Mouse (Mus musculus) heart, embryonic 13.5 days (tissue): ENCODE results near the gene Zcchc2. TPM values are rescaled to one million over a fixed set of nuclear protein-coding genes. Genes with fewer than 3 reads are reported as not detected.

Experiments used
- ATAC-seq: fragments of 200-750 bp; cut with Nextera tagmentation; 2 replicates; pipeline ENCODE4 v1.8.0; 2017; ENCODE audit warnings: moderate TSS enrichment; ENCODE audit not compliant: insufficient number of reproducible peaks, low FRiP score, low TSS enrichment; ENCODE audit errors: extremely low read depth
- H3K27ac ChIP-seq: fragments of 300-500 bp; sonication (generic); replicated peaks from 2 replicates; pipeline ENCODE4 v1.5.1; 2015; ENCODE audit warnings: moderate library complexity, mild to moderate bottlenecking, inconsistent platforms
- H3K27me3 ChIP-seq: fragments of 300-500 bp; sonication (generic); replicated peaks from 2 replicates; pipeline ENCODE4 v1.6.1; 2015; ENCODE audit warnings: mild to moderate bottlenecking, inconsistent platforms
- H3K36me3 ChIP-seq: fragments of 300-500 bp; sonication (generic); 2 replicates; pipeline ENCODE4 v1.6.1; 2015; ENCODE audit warnings: mild to moderate bottlenecking, inconsistent platforms
- H3K4me1 ChIP-seq: fragments of 300-500 bp; sonication (generic); 2 replicates; pipeline ENCODE4 v1.6.1; 2015; ENCODE audit warnings: inconsistent platforms
- H3K4me2 ChIP-seq: fragments of 300-500 bp; sonication (generic); 2 replicates; pipeline ENCODE4 v1.6.1; 2015; ENCODE audit warnings: inconsistent platforms, mild to moderate bottlenecking, moderate library complexity
- H3K4me3 ChIP-seq: fragments of 300-500 bp; sonication (generic); 2 replicates; pipeline ENCODE4 v1.5.1; 2015; ENCODE audit warnings: moderate library complexity, mild to moderate bottlenecking, inconsistent platforms
- H3K9ac ChIP-seq: fragments of 300-500 bp; sonication (generic); 2 replicates; pipeline ENCODE4 v1.6.1; 2015; ENCODE audit warnings: inconsistent platforms, mild to moderate bottlenecking, moderate library complexity
- H3K9me3 ChIP-seq: fragments of 300-500 bp; sonication (generic); 2 replicates; pipeline ENCODE4 v1.6.1; 2016; ENCODE audit warnings: inconsistent platforms
- WGBS: fragments of 180-500 bp; shearing (Covaris S2); methylation state at CpG from one replicate; pipeline ENCODE4 v1.1.7; 2015; ENCODE audit warnings: mixed read lengths; 5-methylcytosine and 5-hydroxymethylcytosine counted together
- polyA plus RNA-seq: library from polyadenylated mRNA; unstranded; fragments of >200 nt; fragmentation: Nextera tagmentation; extraction: Ambion mirVana; gene quantifications from 2 replicates; pipeline ENCODE4 v1.2.1, GENCODE M21; 2015

The Zcchc2 gene
- polyA plus RNA-seq, 1 experiment from 2014 or later: 1.3 TPM

GRCm38 (mm10) chr1:106040271-106040670, 50.1 kb downstream of the Zcchc2 start:
- Histone ChIP-seq H3K4me1 (peaks cover 39% of the 10 kb centered on the region), H3K4me3 (no peak overlapping the region), H3K4me2 (no peak overlapping the region), H3K27ac (0 out of 2 replicates have a peak overlapping the region, but pooled peaks have one; percentile 62), H3K9ac (no peak overlapping the region; the same call in 1 of the 2 replicates), H3K27me3 (no peaks in the 10 kb centered on the region), H3K36me3 (no peaks in the 10 kb centered on the region), H3K9me3 (no peaks in the 10 kb centered on the region)
- no peak for ATAC-seq
- 85% methylated on average over 4 of the region's 4 CpGs for WGBS

- Histone ChIP-seq H3K4me3 (no peak overlapping the region), H3K27ac (no peak overlapping the region), H3K9me3 (no peaks in the 10 kb centered on the region), H3K27me3 (no peaks in the 10 kb centered on the region), H3K36me3 (no peaks in the 10 kb centered on the region), H3K4me1 (peaks cover 35% of the 10 kb centered on the region), H3K4me2 (no peak overlapping the region), H3K9ac (no peak overlapping the region)
- no peak for ATAC-seq
- WGBS: 87% methylated on average over 9 of the region's 9 CpGs
Measured at GRCm38 (mm10) chr1:106042221-106042620, 52.0 kb downstream of the Zcchc2 start.

- Histone ChIP-seq H3K4me3 (no peak overlapping the region), H3K9ac (no peak overlapping the region), H3K4me2 (no peak overlapping the region), H3K9me3 (no peaks in the 10 kb centered on the region), H3K4me1 (peaks cover 34% of the 10 kb centered on the region), H3K27me3 (no peaks in the 10 kb centered on the region), H3K36me3 (no peaks in the 10 kb centered on the region), H3K27ac (peak overlapping the region; percentile 56)
- WGBS: 46% methylated on average over 4 of the region's 4 CpGs
- no peak for ATAC-seq
Measured at GRCm38 (mm10) chr1:106043053-106043820, 53.0 kb downstream of the Zcchc2 start.

GRCm38 (mm10) chr1:106049036-106049435, 58.8 kb downstream of the Zcchc2 start:
- 93% methylated on average over 6 of the region's 6 CpGs for WGBS
- no peaks in the 10 kb centered on the region for H3K9me3 ChIP-seq

GRCm38 (mm10) chr1:106054978-106055377, 64.8 kb downstream of the Zcchc2 start:
- Histone ChIP-seq H3K4me1 (no peaks in the 10 kb centered on the region), H3K4me3 (no peak overlapping the region), H3K9ac (no peak overlapping the region), H3K4me2 (no peak overlapping the region), H3K36me3 (no peaks in the 10 kb centered on the region), H3K9me3 (no peaks in the 10 kb centered on the region), H3K27me3 (no peaks in the 10 kb centered on the region), H3K27ac (no peak overlapping the region)
- WGBS: 64% methylated on average over 6 of the region's 6 CpGs
- no peak for ATAC-seq

More at GRCm38 (mm10) chr1:106049036-106049435, 58.8 kb downstream of the Zcchc2 start:
- H3K27me3 ChIP-seq: no peaks in the 10 kb centered on the region
- no peak for ATAC-seq
- no peak overlapping the region for H3K9ac ChIP-seq
- H3K4me3 ChIP-seq: no peak overlapping the region
- H3K27ac ChIP-seq: no peak overlapping the region
- no peaks in the 10 kb centered on the region for H3K4me1 ChIP-seq
- no peaks in the 10 kb centered on the region for H3K36me3 ChIP-seq
- H3K4me2 ChIP-seq: no peak overlapping the region

GRCm38 (mm10) chr1:106058355-106058754, 68.1 kb downstream of the Zcchc2 start:
- Histone ChIP-seq H3K9me3 (no peaks in the 10 kb centered on the region), H3K4me1 (peaks cover 2% of the 10 kb centered on the region; the same call in 1 of the 2 replicates), H3K9ac (no peak overlapping the region), H3K4me3 (no peak overlapping the region), H3K36me3 (no peaks in the 10 kb centered on the region), H3K27ac (no peak overlapping the region), H3K27me3 (no peaks in the 10 kb centered on the region), H3K4me2 (no peak overlapping the region)
- no peak for ATAC-seq
- 43% methylated on average over 5 of the region's 5 CpGs for WGBS

- Histone ChIP-seq H3K4me3 (no peak overlapping the region), H3K4me2 (no peak overlapping the region), H3K27ac (no peak overlapping the region), H3K9me3 (no peaks in the 10 kb centered on the region), H3K36me3 (no peaks in the 10 kb centered on the region), H3K27me3 (no peaks in the 10 kb centered on the region), H3K4me1 (peaks cover 15% of the 10 kb centered on the region), H3K9ac (no peak overlapping the region)
- ATAC-seq: no peak
- 69% methylated on average over 4 of the region's 4 CpGs for WGBS
Measured at GRCm38 (mm10) chr1:106059516-106060277, 69.5 kb downstream of the Zcchc2 start.

- Histone ChIP-seq H3K4me3 (no peak overlapping the region), H3K9ac (no peak overlapping the region), H3K4me2 (no peak overlapping the region), H3K4me1 (peaks cover 20% of the 10 kb centered on the region), H3K36me3 (no peaks in the 10 kb centered on the region), H3K27me3 (no peaks in the 10 kb centered on the region), H3K27ac (no peak overlapping the region), H3K9me3 (no peaks in the 10 kb centered on the region)
- ATAC-seq: no peak
- WGBS: 82% methylated on average over 4 of the region's 4 CpGs
Measured at GRCm38 (mm10) chr1:106061185-106061910, 71.1 kb downstream of the Zcchc2 start.

GRCm38 (mm10) chr1:106062891-106063590, 72.8 kb downstream of the Zcchc2 start:
- H3K4me3 ChIP-seq: no peak overlapping the region
- ATAC-seq: no peak
- no peaks in the 10 kb centered on the region for H3K27me3 ChIP-seq
- H3K4me2 ChIP-seq: no peak overlapping the region
- no peaks in the 10 kb centered on the region for H3K9me3 ChIP-seq
- no peak overlapping the region for H3K9ac ChIP-seq
- H3K36me3 ChIP-seq: no peaks in the 10 kb centered on the region
- H3K27ac ChIP-seq: no peak overlapping the region
- WGBS: 83% methylated on average over 9 of the region's 9 CpGs
- H3K4me1 ChIP-seq: peaks cover 20% of the 10 kb centered on the region

- no peak for ATAC-seq
- peaks cover 20% of the 10 kb centered on the region for H3K4me1 ChIP-seq
- WGBS: 40% methylated on average over 4 of the region's 4 CpGs
- H3K9me3 ChIP-seq: no peaks in the 10 kb centered on the region
- H3K4me3 ChIP-seq: no peak overlapping the region
- no peaks in the 10 kb centered on the region for H3K27me3 ChIP-seq
- H3K27ac ChIP-seq: peak overlapping the region; percentile 32; the same call in 1 of the 2 replicates
- H3K4me2 ChIP-seq: no peak overlapping the region
- H3K9ac ChIP-seq: no peak overlapping the region
- H3K36me3 ChIP-seq: no peaks in the 10 kb centered on the region
Measured at GRCm38 (mm10) chr1:106063591-106064170, 73.5 kb downstream of the Zcchc2 start.
